Mouse (Mus musculus) thymus, adult 2 months (tissue): Measurements from ENCODE around the gene Ripor3. TPM values are rescaled to one million over a fixed set of nuclear protein-coding genes. Genes with fewer than 3 reads are reported as not detected.
A peak's percentile ranks its signal among the peaks of the same experiment; 100 is the strongest.

ENCODE experiments used
- DNase-seq: peaks from one replicate; pipeline ENCODE4 v3.0.0; 2021
- H3K27ac ChIP-seq: fragments of 200-500 bp; 2 replicates; pipeline ENCODE4 v1.5.1; 2012; ENCODE audit warnings: low read length, control low read depth; ENCODE audit not compliant: control insufficient read depth, insufficient read depth
- H3K27me3 ChIP-seq: fragments of 200-500 bp; 2 replicates; pipeline ENCODE4 v1.6.1; 2012; ENCODE audit warnings: mild to moderate bottlenecking, low read length, moderate library complexity, mixed read lengths; ENCODE audit not compliant: control insufficient read depth, insufficient read depth
- H3K36me3 ChIP-seq: fragments of 200-500 bp; 2 replicates; pipeline ENCODE4 v1.6.1; 2012; ENCODE audit warnings: mild to moderate bottlenecking, low read length, moderate library complexity; ENCODE audit not compliant: control insufficient read depth, insufficient read depth
- H3K4me1 ChIP-seq: fragments of 200-500 bp; replicated peaks from 2 replicates; pipeline ENCODE4 v1.6.1; 2012; ENCODE audit warnings: low read length; ENCODE audit not compliant: control insufficient read depth, insufficient read depth
- H3K4me3 ChIP-seq: fragments of 200-500 bp; 2 replicates; pipeline ENCODE4 v1.5.1; 2012; ENCODE audit warnings: mild to moderate bottlenecking, low read length, control low read depth, moderate library complexity; ENCODE audit not compliant: control insufficient read depth, insufficient read depth
- CTCF ChIP-seq: fragments of 200-500 bp; IDR thresholded peaks from 2 replicates; pipeline ENCODE4 v1.5.1; 2012; ENCODE audit warnings: mild to moderate bottlenecking, control low read depth, low read length, moderate library complexity, borderline replicate concordance; ENCODE audit not compliant: control insufficient read depth, poor library complexity, insufficient read depth; ENCODE audit errors: extremely low read depth
- POLR2A ChIP-seq: fragments of 200-500 bp; IDR thresholded peaks from 2 replicates; pipeline ENCODE4 v1.6.1; 2012; ENCODE audit warnings: mild to moderate bottlenecking, low read length, control low read depth, moderate library complexity; ENCODE audit not compliant: control insufficient read depth, poor library complexity, insufficient read depth; ENCODE audit errors: extremely low read depth
- WGBS: fragments of 180-500 bp; shearing (Covaris S2); methylation state at CpG from one replicate; pipeline ENCODE4 v1.1.7; 2018; 5-methylcytosine and 5-hydroxymethylcytosine counted together
- polyA plus RNA-seq: library from polyadenylated mRNA; depleted of rRNA; stranded (reverse); fragments of >200 nt; gene quantifications from 2 replicates; pipeline ENCODE4 v1.2.3, GENCODE M21; 2012

Ripor3 gene
- polyA plus RNA-seq, 1 experiment, result 1.5 TPM

DNA sequence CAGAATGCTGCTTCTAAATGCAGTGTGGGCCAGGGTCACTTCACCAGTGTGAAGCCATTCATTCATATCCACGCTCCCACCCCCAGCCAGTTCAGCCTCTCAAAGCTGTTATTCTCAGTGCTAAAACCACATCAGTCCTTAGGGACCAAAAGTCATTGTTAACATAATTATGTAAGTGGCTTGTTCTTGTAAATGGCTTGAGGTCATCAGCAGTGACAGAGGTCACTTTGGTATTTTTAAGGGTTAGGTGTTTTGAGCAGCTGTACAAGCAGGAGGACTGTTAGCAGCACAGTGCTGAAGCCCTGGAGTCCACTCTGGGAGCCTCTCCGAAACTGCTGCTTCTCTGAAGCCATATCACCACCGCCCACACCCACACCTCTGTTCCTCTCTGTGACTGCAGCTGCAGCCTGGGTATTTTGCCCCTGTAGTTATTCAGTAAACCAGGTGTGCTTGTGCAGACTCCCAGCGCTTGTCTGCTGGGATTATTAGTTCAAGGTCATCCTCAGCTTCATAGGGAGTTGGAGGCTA lies 51.0 kb downstream of the Ripor3 start:
- peaks cover 13% of the 10 kb centered on the region for H3K4me1 ChIP-seq
- H3K36me3 ChIP-seq, result peaks cover 7% of the 10 kb centered on the region
- no peaks in the 10 kb centered on the region for H3K27me3 ChIP-seq
- H3K27ac ChIP-seq, result peak overlapping the region; percentile 48; the same call in 1 of the 2 replicates
- TF ChIP-seq CTCF (no peak), POLR2A (no peak)
- DNase-seq, result no peak
- WGBS, result 24% methylated on average over 4 of the region's 4 CpGs
- no peak overlapping the region for H3K4me3 ChIP-seq

DNA sequence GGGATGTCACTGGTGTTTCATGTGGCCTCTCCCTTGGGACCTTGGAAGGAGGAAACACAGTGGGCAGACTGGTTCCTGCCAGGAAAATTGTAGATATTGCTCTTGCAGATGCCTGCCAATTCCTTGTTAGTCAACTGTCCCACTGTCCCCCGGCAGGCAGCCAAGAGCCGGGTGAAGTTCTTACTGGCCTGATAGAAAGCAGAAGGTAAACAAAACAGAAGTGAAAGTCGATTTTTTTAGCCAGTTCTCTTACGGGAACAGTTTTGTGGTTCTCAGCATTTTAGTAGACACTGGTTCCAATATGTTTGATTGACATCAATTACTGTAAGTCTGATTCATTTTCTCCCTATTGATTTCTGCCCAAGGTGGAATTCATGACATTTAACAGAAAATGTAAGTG lies 51.6 kb downstream of the Ripor3 start:
- peaks cover 13% of the 10 kb centered on the region for H3K4me1 ChIP-seq
- WGBS, result 34% methylated on average over 4 of the region's 4 CpGs

DNA sequence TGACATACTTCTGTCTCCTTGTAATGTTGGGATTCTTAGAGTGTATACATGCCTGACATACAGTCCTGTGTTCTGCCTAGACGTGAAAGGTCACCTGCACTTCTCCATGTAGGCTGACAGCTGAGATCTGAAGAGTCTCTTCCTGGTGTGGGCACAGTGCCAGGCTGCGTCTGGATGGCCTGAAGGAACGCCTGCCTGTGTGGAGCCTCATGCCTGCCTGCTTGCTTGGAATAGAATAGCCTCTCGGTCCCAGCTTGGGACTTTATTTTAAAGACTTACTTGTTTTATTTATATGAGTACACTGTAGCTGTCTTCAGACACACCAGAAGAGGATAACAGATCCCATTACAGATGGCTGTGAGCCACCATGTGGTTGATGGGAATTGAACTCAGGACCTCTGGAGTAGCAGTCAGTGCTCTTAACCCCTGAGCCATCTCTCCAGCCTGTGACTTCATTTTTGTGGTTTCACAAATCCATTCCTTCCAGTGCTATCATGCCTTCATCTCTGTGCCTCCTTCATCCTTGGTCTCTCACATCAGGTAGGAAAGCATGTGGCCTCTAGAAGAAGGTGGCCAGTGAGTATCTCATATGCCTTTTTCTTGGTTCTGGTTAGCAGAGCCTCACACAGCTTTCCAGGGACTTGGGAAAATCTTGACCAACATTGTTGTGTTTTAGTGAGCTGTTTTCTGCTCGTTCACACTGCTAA lies 52.2 kb downstream of the Ripor3 start:
- no peaks in the 10 kb centered on the region for H3K36me3 ChIP-seq

More for the DNA sequence above, 51.6 kb downstream of the Ripor3 start:
- H3K27ac ChIP-seq, result no peak overlapping the region
- no peak for DNase-seq
- TF ChIP-seq CTCF (no peak), POLR2A (no peak)
- no peak overlapping the region for H3K4me3 ChIP-seq
- peaks cover 1% of the 10 kb centered on the region; the same call in 1 of the 2 replicates for H3K36me3 ChIP-seq
- H3K27me3 ChIP-seq, result no peaks in the 10 kb centered on the region

DNA sequence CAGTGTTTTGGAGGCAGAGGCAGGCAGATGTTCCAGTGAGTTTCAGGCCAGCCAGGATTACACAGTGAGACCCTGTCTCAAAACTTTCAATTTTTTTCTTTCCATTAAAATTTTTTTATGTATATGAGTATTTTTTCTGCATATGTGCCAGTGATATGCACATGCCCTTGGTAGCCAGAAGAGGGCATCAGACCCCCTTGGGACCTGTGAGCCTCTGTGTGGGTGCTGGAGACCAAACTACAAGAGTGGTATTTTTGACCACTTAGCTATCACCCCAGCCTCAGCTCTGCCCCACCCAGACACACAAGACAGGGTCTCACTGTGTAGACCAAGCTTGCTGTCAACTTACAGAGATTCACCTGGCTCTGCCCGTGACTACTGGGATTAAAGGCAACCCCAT lies 52.9 kb downstream of the Ripor3 start:
- 89% methylated on average over 1 of the region's 1 CpGs for WGBS
- Histone ChIP-seq H3K36me3 (no peaks in the 10 kb centered on the region), H3K4me1 (peaks cover 13% of the 10 kb centered on the region), H3K27ac (no peak overlapping the region), H3K27me3 (no peaks in the 10 kb centered on the region), H3K4me3 (no peak overlapping the region)
- TF ChIP-seq CTCF, result no peak
- no peak for TF ChIP-seq POLR2A
- DNase-seq, result no peak

More for the DNA sequence above, 52.2 kb downstream of the Ripor3 start:
- no peak overlapping the region for H3K27ac ChIP-seq
- peaks cover 13% of the 10 kb centered on the region for H3K4me1 ChIP-seq
- 78% methylated on average over 5 of the region's 5 CpGs for WGBS
- TF ChIP-seq CTCF (no peak), POLR2A (no peak)
- H3K4me3 ChIP-seq, result no peak overlapping the region
- no peaks in the 10 kb centered on the region for H3K27me3 ChIP-seq
- no peak for DNase-seq

DNA sequence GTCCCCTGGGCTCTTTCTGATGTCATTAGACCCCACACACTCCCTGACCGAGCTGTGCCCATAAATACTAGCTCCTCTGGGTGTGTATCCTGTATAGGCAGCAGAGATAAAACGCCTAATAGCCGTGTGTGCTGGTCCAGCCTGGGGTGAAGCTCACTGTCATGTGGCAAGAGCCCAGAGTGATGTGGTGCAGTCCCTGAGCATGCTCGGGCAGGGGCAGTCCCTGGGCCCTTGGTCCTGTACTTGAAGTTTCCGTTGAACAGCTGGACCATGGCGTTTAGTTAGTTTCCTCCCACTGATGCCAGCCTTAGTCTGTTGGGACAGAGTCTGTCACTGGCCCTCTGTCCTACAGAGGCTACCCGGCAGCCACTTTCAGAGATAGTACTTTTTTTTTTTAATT lies 55.5 kb downstream of the Ripor3 start:
- no peak for DNase-seq
- H3K27me3 ChIP-seq, result no peaks in the 10 kb centered on the region
- WGBS, result 87% methylated on average over 7 of the region's 7 CpGs
- no peak overlapping the region for H3K27ac ChIP-seq
- TF ChIP-seq CTCF (no peak), POLR2A (no peak)
- no peaks in the 10 kb centered on the region for H3K36me3 ChIP-seq
- H3K4me3 ChIP-seq, result no peak overlapping the region
- peaks cover 18% of the 10 kb centered on the region for H3K4me1 ChIP-seq

DNA sequence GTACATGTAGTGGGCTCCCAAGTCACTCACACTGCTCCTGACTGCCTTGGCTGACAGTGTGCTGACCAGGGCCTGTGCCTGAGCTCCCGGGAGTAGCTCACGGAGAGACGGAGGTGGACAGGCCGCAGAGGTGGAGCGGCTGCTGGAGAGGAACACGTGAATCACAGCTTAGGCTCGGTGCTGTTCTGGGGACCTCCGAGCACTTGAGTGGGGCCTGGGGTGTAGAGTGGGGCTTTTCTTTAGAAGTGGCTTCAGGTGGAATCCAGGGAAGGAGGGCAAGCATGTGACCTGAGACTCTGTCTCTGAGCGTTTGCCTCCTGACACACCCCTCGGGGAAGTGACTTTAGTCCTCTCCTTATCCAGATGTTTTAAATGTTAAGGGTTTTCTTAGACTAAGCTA lies 56.6 kb downstream of the Ripor3 start:
- H3K27me3 ChIP-seq, result no peaks in the 10 kb centered on the region
- TF ChIP-seq POLR2A, result no peak
- no peak for TF ChIP-seq CTCF
- no peak for DNase-seq
- no peaks in the 10 kb centered on the region for H3K36me3 ChIP-seq
- H3K27ac ChIP-seq, result no peak overlapping the region
- WGBS, result 90% methylated on average over 10 of the region's 10 CpGs
- peaks cover 21% of the 10 kb centered on the region for H3K4me1 ChIP-seq
- no peak overlapping the region for H3K4me3 ChIP-seq
